Mouse (Mus musculus) effector memory CD4-positive, alpha-beta T cell, adult 7 months (primary cell): ENCODE measurements around the gene Cox14. TPM values are rescaled to one million over a fixed set of nuclear protein-coding genes. Genes with fewer than 3 reads are reported as not detected.

Experiments used
- polyA plus RNA-seq: library from polyadenylated mRNA; unstranded; fragments of 100-300 nt; shearing (Covaris generic); gene quantifications from one replicate; pipeline ENCODE4 v1.2.1, GENCODE M21; 2017

Cox14 gene
- 121 TPM for polyA plus RNA-seq

DNA sequence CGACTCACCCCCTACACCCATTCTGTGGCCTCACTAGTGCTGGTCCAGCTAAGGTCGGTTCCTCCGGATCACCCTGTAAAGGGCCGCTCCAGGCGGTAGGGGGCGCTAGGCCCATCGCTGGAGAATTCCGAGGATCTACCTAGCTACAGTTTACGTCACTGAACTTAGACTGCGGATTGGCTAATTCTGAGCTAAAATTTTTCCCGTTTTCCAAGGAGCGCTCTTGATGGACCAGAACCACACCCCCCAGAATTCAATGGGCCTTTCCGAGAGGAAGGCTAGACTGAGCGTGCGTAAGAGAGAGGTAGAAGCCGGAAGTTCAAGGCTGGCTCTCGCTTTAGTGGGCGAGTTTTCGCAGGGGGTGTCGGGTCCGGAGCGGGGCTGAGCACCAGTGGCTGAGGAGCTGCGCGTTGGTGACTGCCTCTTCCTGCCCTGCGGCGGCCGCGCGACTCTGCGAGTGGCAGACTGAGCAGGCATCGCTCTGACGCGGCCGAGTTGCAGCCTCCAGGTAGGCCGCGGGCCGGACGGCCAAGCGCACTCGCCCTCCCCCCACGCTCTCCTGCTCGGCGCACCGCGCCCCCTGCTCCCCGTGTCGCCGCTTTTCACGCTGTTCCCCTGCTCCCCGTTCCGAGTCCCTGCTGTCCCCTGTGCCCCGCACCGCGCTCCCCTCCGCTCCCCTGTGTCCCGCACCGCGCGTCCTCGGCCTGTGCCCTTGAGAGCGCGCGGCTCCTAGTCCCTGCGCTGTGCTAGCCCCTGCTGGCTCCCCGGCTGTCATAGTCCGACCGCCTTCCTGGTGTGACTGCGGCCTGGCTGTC is at the start of gene Cox14:
Cox14 (plus strand) TSS at position 278 of the 815 bp plus-strand sequence.

DNA sequence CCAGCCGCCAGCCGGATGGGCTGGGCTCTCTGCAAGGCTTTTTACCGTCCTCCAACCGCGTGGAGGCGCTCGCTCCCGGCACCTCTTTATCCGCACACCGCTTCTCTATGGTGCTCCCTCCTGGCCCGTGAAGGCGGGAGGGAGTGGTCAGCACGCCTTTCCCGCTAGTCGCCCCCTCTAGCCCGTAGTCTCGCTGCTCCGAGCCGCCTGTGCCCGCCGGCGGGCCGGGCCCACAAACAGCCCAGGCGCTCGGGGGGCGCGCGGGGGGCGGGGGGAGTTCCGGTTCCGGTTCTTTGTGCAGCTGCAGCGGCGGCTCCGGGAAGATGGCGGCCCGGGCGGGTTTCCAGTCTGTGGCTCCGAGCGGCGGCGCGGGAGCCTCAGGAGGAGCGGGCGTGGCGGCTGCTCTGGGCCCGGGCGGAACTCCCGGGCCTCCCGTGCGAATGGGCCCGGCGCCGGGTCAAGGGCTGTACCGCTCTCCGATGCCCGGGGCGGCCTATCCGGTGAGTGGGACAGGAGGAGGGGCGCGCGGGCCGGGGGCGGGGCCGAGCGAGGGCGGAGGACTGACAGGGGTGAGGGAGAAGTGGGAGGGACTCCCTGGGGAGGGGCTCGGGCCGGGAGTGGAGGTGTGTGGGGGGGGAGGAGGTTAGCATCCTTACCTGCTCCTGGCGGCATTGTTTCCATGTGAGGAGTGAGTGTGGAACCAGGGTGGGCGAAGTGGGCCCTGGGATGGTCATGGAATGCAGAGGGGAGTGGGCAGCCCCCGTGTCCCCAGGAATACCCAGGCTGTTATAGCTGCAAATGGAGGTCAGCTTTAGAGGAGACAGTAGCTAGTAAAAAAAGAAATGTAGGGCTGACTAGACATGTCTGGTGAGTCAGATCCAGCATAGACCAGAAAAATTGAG is 23.2 kb upstream of the Cox14 start, which contains the start of gene Smarcd1:
Smarcd1 (plus strand) TSS at position 131 of the 902 bp plus-strand sequence.

GRCm38 (mm10) chr15:99705440-99706048 is 19.9 kb upstream of the Cox14 start, which contains the start of gene Gm17349:
Gm17349 (minus strand) TSS chr15:99705490.

DNA sequence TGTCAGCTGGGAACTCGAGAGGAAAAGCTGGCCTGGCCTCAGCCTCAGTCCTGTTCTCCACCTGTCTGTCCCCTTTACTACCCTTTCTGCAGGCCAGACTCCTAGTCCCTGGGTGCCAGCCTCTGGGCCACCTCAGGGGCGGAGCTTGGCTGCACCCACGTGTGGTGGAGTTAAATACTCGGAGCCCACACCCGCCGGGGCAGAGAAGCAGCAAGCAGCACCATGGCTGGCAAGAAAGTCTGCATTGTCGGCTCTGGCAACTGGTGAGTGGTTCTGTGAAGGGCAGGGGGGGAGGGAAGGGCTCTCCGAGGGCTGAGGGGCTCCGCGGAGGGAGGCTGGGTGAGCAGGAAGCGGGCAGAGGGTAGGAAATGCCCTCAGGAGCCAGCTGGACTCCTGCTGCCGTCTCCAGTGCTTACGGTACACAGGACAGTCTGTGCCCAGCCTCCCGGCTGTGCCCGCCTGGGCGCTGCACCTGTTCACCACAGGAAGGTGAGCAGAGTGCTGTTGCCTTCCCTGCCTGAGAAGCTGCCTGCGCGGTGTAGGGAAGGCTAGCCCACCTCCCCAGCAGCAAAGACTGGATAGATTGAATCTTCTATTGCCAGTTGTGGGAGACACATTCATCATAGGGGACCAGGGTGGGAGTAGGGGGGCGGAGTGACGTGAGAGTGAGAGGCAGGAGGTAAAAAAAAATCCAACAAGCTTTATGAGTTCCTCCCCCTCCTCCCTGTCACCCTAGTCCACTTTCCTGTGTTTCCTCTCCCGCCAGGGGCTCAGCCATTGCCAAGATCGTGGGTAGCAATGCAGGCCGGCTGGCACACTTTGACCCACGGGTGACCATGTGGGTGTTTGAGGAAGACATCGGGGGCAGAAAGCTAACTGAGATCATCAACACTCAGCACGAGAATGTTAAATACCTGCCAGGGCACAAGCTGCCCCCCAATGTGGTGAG is 7.8 kb upstream of the Cox14 start, which contains the start of gene Gpd1:
Gpd1 (plus strand) TSS at position 130 of the 949 bp plus-strand sequence.

GRCm38 (mm10) chr15:99772881-99772924 is 47.3 kb downstream of the Cox14 start, which contains the start of gene Cers5:
Cers5 (minus strand) TSS chr15:99772885.

Other genes with a start within 250 kb of the Cox14 start
- not detected for gene Faim2, start 197.5 kb upstream of the Cox14 start, polyA plus RNA-seq
- gene Aqp2, start 146.6 kb upstream of the Cox14 start, polyA plus RNA-seq: not detected
- gene Aqp5, start 134.8 kb upstream of the Cox14 start, polyA plus RNA-seq: not detected
- not detected for gene Aqp6, start 124.2 kb upstream of the Cox14 start, polyA plus RNA-seq
- gene Racgap1, start 74.0 kb upstream of the Cox14 start, polyA plus RNA-seq: 17.6 TPM
- gene Asic1, start 55.2 kb upstream of the Cox14 start, polyA plus RNA-seq: 0.29 TPM
- 18.4 TPM for gene Smarcd1, start 23.5 kb upstream of the Cox14 start, polyA plus RNA-seq
- not detected for gene Gm17349, start 20.1 kb upstream of the Cox14 start, polyA plus RNA-seq
- 0.18 TPM for gene Gpd1, start 8.1 kb upstream of the Cox14 start, polyA plus RNA-seq
- 70.8 TPM for gene Cers5, start 47.3 kb downstream of the Cox14 start, polyA plus RNA-seq
- gene Lima1, start 149.8 kb downstream of the Cox14 start, polyA plus RNA-seq: 1.3 TPM
- gene Fam186a, start 241.4 kb downstream of the Cox14 start, polyA plus RNA-seq: 0.54 TPM
- 51.1 TPM for gene Larp4, start 244.4 kb downstream of the Cox14 start, polyA plus RNA-seq